In the genomic region with DNA sequence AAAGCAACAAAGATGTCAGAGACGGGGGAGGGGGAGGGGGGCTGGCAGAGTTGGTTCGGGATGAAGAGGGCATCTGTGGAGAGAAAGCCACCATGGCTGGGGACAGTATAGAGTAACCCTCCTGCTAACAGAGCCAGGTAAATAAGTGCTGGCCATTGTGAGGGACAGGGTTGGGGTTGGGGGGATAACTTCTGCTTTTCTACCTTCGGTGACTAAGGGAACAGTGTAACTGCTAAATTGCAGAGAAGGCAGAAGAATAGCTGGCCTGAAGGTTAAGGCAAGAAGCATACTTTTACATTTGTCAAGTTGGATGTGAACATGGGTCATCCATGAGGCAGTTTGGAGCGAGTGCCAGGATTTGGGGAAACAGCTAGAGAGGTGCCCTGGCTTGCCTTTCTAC, we compare ENCODE assay signal across 22 mouse cellular contexts.
DNase-seq lines count a peak whose midpoint lies in the region; ATAC-seq and TF ChIP-seq lines count a peak whose summit lies in the region.
"Had no signal": no experiment of that assay in that cellular context is flagged by ENCODE, and none has a peak within 500 bp of the region (broad histone marks: within the 10 kb centered on the region; RNA-seq: fewer than 3 reads in every experiment).

No protein-coding gene starts in this region.

- DNase-seq in MEL (ENCODE audit: low read depth, low spot score) (peak; percentile 42), MEL-GATA-1-ER (ENCODE audit: extremely low read depth, low read depth) (peak; percentile 26), MN1 (ENCODE audit: low spot score) (no peak)
- peak; percentile 0 for DNase-seq in splenic B cell, adult 2 months (ENCODE audit: low read depth, low spot score)
- DNase-seq: adrenal gland, adult 8-10 months; adrenal gland, postnatal 25 days; cerebellum, adult 11-12 months; cerebellum, adult 8-10 months; cerebellum, postnatal 10 days; cerebellum, postnatal 36 days; gastrocnemius, postnatal 25 days; heart, postnatal 36 days; kidney, adult 11 months had no signal

- no peak for TF ChIP-seq CTCF in MEL (IDR thresholded peaks at IDR 0.05 in 2 of 3, conservative IDR thresholded peaks at IDR 0.05 in 1 of 3; ENCODE audit: control insufficient read depth in 1 of 3, insufficient read depth in 1 of 3, low read depth in 2 of 3, low read length in 3 of 3, poor library complexity in 1 of 3, severe bottlenecking in 1 of 3)

- no peaks in the 10 kb centered on the region for H3K4me1 ChIP-seq in MEL (ENCODE audit: control insufficient read depth in 1 of 2, insufficient read depth in 2 of 2, low read length in 2 of 2)
- H3K4me1 ChIP-seq: embryonic facial prominence, embryonic 13.5 days; forebrain, embryonic 12.5 days; forebrain, embryonic 15.5 days; intestine, embryonic 15.5 days had no signal

- no peaks in the 10 kb centered on the region for H3K9me3 ChIP-seq in MEL (replicated peaks; ENCODE audit: insufficient read depth, low read length)
- H3K9me3 ChIP-seq: embryonic facial prominence, embryonic 13.5 days; forebrain, embryonic 12.5 days; forebrain, embryonic 15.5 days; intestine, embryonic 15.5 days had no signal

- no peak for TF ChIP-seq EP300 in MEL (IDR thresholded peaks at IDR 0.05; ENCODE audit: low read depth in 1 of 2, low read length in 2 of 2)

- H3K4me3 ChIP-seq in MEL (ENCODE audit: control insufficient read depth in 1 of 2, insufficient read depth in 1 of 2, low read depth in 2 of 2, low read length in 2 of 2) = no peak overlapping the region
- H3K4me3 ChIP-seq: embryonic facial prominence, embryonic 13.5 days; erythroblast, embryonic 14.5 days; forebrain, embryonic 12.5 days; forebrain, embryonic 15.5 days; intestine, embryonic 15.5 days had no signal

- no peaks in the 10 kb centered on the region for H3K36me3 ChIP-seq in MEL (ENCODE audit: control insufficient read depth in 1 of 2, insufficient read depth in 2 of 2, low read length in 2 of 2)
- H3K36me3 ChIP-seq in splenic B cell, adult 2 months (ENCODE audit: control insufficient read depth, insufficient read depth, low read length, poor library complexity, severe bottlenecking) = no peaks in the 10 kb centered on the region
- H3K36me3 ChIP-seq: embryonic facial prominence, embryonic 13.5 days; forebrain, embryonic 12.5 days; forebrain, embryonic 15.5 days; intestine, embryonic 15.5 days had no signal

- no peak overlapping the region for H3K27ac ChIP-seq in MEL (ENCODE audit: control insufficient read depth, low read depth, low read length)
- H3K27ac ChIP-seq: embryonic facial prominence, embryonic 13.5 days; forebrain, embryonic 12.5 days; forebrain, embryonic 15.5 days; hindbrain, embryonic 14.5 days; intestine, embryonic 15.5 days had no signal

- no peak overlapping the region for H3K9ac ChIP-seq in MEL (ENCODE audit: control insufficient read depth, low read depth, low read length, poor library complexity, severe bottlenecking)
- H3K9ac ChIP-seq: embryonic facial prominence, embryonic 13.5 days; forebrain, embryonic 12.5 days; forebrain, embryonic 15.5 days; hindbrain, embryonic 14.5 days; intestine, embryonic 15.5 days had no signal

- no peaks in the 10 kb centered on the region for H3K79me2 ChIP-seq in MEL (ENCODE audit: control insufficient read depth, insufficient read depth, low read length, poor library complexity)

- no peaks in the 10 kb centered on the region for H3K27me3 ChIP-seq in MEL (ENCODE audit: control insufficient read depth in 1 of 2, insufficient read depth in 2 of 2, low read length in 2 of 2)
- H3K27me3 ChIP-seq in splenic B cell, adult 2 months (ENCODE audit: control insufficient read depth, insufficient read depth, low read length, poor library complexity, severe bottlenecking) = no peaks in the 10 kb centered on the region
- H3K27me3 ChIP-seq: forebrain, embryonic 15.5 days; intestine, embryonic 15.5 days had no signal

- peak; percentile 52 for ATAC-seq in granulocyte monocyte progenitor cell, adult 5-6 weeks (replicated peaks; ENCODE audit: poor library complexity, severe bottlenecking)
- ATAC-seq in inflammation-experienced regulatory T-cells, adult 6 months = no peak
- ATAC-seq: activated CD4-positive, CD25-positive, alpha-beta regulatory T cell, adult 4 months; forebrain, embryonic 15.5 days; intestine, embryonic 15.5 days had no signal

- no peak for TF ChIP-seq POLR2A in MEL (IDR thresholded peaks at IDR 0.05; ENCODE audit: control insufficient read depth in 1 of 2, insufficient read depth in 1 of 2, low read depth in 1 of 2, low read length in 2 of 2, poor library complexity in 1 of 2)

- TF ChIP-seq RAD21 in MEL (IDR thresholded peaks at IDR 0.05; ENCODE audit: low read depth, low read length) = no peak

TF ChIP-seq in MEL, 35 proteins besides CTCF, POLR2A, EP300 and RAD21:
- no peak for TF ChIP-seq ZC3H11A (IDR thresholded peaks at IDR 0.05; ENCODE audit: low read depth, low read length)
- no peak for TF ChIP-seq ELF1 (IDR thresholded peaks at IDR 0.05; ENCODE audit: low read depth, low read length)
- TF ChIP-seq E2F4 (IDR thresholded peaks at IDR 0.05; ENCODE audit: borderline replicate concordance, low read depth, low read length) = no peak
- no peak for TF ChIP-seq MAFK (IDR thresholded peaks at IDR 0.05; ENCODE audit: borderline replicate concordance, low read depth, low read length)
- no peak for TF ChIP-seq GATA1 (IDR thresholded peaks at IDR 0.05; ENCODE audit: low read depth, low read length)
- TF ChIP-seq ZNF384 (IDR thresholded peaks at IDR 0.05; ENCODE audit: low read depth, low read length) = no peak
TF ChIP-seq in MEL: peak in this region for 0.
